Mouse (Mus musculus): Measurements from ENCODE around the gene Gm20517.

Gene Gm20517

GRCm38 (mm10) chr17:47672311-47673111 is 61.1 kb downstream of the Gm20517 start:
- in situ Hi-C loops (cut with MboI, MseI), result no loop called here

DNA sequence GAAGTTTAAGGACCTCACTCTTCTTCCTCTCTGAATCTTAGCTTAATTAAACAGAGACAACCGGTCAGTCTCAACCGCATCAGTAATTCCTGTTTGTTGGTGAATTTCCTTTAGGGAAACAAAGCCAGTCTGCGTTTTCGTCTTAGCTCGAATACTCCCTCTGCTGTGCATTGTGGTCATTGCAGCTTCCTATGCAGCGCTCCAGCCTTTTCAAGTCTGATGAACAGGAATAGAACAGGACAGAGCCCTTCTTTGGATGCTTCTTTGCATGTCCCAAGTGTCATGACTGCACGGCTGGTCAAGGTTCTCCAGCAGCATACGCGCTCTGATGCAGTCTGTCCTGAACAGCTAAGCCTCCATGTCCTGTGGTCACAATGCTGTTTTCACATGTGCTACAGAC is 65.2 kb downstream of the Gm20517 start:
- in situ Hi-C loops (cut with MboI, MseI), result no loop called here

DNA sequence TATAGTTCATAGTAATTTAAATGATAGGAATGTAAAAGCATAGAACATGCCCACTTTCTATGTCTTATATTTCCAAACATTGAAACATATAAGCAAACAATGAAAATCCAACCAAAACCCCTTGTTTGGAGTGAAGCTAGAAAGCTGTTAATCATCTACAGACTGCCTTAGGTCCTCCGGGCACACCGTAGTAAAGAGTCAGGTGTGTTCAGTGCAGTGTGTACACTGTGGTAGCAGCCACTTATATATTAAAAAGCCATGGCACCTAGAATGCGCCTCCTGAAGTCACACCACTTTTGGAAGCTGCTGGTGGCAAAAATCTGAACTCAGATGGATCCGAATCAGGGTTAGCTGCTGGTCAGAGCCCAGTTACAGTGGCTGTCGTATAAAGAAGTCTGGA is 66.8 kb downstream of the Gm20517 start:
- in situ Hi-C loops (cut with MboI, MseI), result no loop called here

- in situ Hi-C loops (cut with MboI, MseI), result no loop called here
These were observed 67.3 kb downstream of the Gm20517 start for GRCm38 (mm10) chr17:47678702-47679101.

DNA sequence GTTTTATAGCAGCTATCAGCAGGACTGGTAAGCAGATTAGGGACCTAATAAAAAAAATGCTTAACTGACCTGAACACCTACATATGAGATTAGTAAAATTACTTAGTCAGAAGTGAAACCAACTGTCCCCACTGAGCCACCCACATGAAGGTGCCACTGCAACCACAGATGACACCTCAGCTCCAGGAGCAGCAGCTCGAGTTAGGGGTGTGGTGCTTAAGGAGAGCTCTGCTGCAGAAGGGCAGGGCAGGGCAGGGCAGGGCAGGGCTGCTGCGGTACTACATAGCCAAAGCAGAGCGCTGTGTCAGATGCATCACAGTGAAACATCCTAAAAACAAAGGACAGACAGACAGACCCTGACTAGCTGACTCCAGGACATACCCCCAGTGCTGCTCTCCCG is 71.4 kb downstream of the Gm20517 start:
- in situ Hi-C loops (cut with MboI, MseI), result no loop called here

GRCm38 (mm10) chr17:47687409-47688343 is 76.3 kb downstream of the Gm20517 start:
- in situ Hi-C loops (cut with MboI, MseI), result no loop called here

DNA sequence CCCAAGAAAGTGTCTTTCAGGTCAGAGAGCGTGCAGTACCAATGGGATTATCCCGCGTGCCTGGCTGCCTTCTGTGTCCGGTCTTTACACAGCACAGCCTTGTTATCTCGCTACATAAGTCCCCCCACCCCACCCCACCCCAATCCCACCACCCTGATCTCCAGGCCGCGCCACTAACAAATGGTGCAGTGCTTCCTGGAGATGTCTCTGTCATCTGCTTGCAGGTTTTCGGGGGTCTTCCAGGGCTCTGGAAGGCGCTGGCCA is 76.9 kb downstream of the Gm20517 start, which contains the start of gene Tomm6:
TSS of gene Tomm6 (minus strand) at position 43 of the 264 bp plus-strand sequence.
- in situ Hi-C loops (cut with MboI, MseI), result no loop called here

- in situ Hi-C loops (cut with MboI, MseI), result no loop called here
These were observed 77.5 kb downstream of the Gm20517 start, which contains the start of gene Frs3 for GRCm38 (mm10) chr17:47688608-47689575. Frs3 (plus strand) TSS chr17:47689030.

DNA sequence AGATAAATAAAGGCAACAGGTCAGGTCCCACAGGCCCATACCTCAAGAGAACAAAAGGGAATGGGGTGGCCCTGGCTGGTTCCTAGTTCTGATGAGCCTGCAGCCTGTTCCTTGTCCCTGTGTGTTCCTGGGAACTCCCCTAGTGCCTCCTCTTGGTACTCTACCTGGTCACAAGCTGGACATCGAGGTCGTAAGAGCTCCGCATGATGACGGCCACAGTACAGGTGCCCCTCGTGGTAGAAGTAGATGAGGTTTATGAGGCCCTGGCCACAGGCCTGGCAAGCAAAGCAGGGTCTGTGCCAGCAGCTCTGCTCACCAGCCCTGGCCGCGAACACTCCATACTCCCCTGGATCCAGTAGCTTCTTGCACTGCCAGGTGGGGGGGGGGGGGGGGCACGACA is 78.5 kb downstream of the Gm20517 start:
- in situ Hi-C loops (cut with MboI, MseI), result loop anchor here (5.0 kb wide), 2 partner anchors 53 to 183 kb away; partner anchors contain the start of gene Ccnd3

- in situ Hi-C loops (cut with MboI, MseI), result loop anchor here (5.0 kb wide), 2 partner anchors 54 to 184 kb away; partner anchors contain the start of gene Ccnd3
These were observed 80.3 kb downstream of the Gm20517 start for GRCm38 (mm10) chr17:47691650-47692049.

- in situ Hi-C loops (cut with MboI, MseI), result loop anchor here (5.0 kb wide), 2 partner anchors 57 to 187 kb away; partner anchors contain the start of gene Ccnd3
These were observed 82.5 kb downstream of the Gm20517 start for GRCm38 (mm10) chr17:47693671-47694441.

DNA sequence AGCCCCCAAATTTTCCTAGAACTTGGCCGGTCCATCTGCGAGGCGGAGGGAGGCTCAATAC is 82.9 kb downstream of the Gm20517 start, which contains the start of gene Gm21981:
TSS of gene Gm21981 (minus strand) at position 14 of the 61 bp plus-strand sequence.
- in situ Hi-C loops (cut with MboI, MseI), result loop anchor here (5.0 kb wide), 2 partner anchors 57 to 187 kb away; partner anchors contain the start of gene Ccnd3

DNA sequence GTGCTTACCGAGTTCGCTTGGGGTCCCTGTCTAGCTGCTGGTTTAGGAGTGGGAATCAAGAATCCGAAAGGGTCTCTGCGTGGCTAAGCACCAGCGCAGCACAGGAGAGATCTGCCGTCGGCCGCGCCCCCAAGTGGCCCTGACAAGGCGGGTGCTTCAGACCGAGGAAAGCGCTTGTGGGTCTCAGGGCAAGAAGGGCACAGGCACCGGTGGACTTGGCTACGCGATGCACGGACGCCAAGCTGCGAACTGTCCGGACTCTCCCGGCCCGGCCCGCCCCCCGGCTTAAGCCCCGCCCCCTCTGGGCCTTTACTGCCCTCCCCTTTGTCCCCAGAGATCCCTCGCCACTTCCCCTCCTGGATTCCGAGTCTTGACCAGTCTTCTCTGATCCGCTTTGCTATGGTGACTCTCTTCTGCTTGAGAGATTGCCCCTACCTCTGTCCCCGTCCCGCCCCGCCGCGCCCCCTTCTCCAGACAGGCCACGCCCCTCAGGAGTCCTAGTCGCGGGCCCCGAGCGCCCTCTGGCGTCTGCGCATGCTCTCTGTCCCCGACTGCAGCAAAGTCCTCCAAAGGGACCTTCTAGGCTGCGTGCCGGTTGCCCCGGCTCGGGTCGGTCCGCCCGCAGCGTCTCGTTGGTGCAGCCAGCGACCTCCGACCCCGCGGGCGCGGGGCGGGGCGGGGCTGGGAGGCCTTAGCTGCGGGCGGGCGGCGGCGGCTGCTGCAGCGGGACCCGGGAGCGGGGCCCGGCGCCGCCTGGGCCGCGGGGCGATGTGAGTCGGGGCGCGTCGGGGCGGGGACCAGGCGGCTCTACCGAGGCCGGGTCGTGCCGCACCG is 83.3 kb downstream of the Gm20517 start, which contains the start of gene Prickle4:
TSS of gene Prickle4 (minus strand) at position 234 of the 834 bp plus-strand sequence.
- in situ Hi-C loops (cut with MboI, MseI), result loop anchor here (5.0 kb wide), 2 partner anchors 57 to 187 kb away; partner anchors contain the start of gene Ccnd3

DNA sequence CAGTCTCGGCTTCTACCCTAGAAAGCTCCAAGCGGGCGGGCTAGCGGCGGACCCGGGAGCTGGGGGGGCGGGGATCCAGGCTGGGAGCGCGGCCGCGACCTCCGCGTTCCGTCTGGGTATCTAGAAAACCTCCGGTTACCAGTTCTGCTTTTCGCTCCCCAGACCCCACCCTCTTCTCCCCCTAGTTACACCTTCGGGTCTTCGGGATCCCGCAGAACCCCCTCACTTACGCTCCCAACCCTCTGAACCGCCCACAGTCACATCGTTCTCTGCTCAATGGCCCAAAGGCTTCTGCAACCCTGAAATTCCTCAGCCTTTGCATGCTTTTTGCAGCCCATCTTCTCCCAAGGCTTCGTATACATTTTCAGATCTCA is 83.9 kb downstream of the Gm20517 start:
- in situ Hi-C loops (cut with MboI, MseI), result no loop called here

DNA sequence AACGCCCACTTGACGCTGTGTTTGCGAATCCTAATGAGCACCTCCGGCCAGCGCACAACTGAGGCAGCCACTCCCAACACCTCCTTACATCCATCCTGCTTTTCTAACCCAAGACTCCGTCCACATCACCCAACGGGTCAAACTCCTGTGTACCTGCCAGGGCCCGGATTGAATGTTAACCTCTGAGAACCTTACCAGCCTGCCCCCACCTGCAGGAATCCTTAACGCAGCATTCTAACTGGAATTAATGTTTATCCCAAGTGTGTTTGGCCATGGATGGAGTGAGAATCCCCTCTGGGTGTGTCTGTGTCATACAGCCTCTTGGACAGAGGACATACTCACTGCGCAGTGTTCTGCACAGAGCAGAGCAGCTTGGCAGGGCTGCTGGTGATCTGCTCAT is 86.8 kb downstream of the Gm20517 start:
- in situ Hi-C loops (cut with MboI, MseI), result no loop called here

DNA sequence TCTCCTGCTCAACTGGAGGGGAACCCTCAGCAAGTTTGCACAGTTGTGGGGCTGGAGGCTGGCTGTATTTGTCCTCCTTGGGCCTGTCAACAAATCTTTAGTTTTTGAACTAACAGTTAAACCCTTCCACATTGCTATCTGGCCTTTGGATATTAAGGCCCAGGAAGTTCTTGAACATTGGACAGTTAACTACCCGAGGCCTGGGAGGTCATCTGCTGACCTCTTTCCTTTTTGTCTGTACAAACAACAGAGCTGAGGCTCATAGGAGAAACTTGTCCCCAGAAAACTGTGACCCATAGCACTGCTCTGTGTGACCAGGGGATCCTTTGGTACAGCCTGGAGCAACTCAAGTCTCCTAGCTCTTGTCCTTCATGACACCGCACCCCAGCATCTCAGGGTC is 87.7 kb downstream of the Gm20517 start:
- in situ Hi-C loops (cut with MboI, MseI), result no loop called here

- in situ Hi-C loops (cut with MboI, MseI), result no loop called here
These were observed 90.4 kb downstream of the Gm20517 start for GRCm38 (mm10) chr17:47701793-47702192.

DNA sequence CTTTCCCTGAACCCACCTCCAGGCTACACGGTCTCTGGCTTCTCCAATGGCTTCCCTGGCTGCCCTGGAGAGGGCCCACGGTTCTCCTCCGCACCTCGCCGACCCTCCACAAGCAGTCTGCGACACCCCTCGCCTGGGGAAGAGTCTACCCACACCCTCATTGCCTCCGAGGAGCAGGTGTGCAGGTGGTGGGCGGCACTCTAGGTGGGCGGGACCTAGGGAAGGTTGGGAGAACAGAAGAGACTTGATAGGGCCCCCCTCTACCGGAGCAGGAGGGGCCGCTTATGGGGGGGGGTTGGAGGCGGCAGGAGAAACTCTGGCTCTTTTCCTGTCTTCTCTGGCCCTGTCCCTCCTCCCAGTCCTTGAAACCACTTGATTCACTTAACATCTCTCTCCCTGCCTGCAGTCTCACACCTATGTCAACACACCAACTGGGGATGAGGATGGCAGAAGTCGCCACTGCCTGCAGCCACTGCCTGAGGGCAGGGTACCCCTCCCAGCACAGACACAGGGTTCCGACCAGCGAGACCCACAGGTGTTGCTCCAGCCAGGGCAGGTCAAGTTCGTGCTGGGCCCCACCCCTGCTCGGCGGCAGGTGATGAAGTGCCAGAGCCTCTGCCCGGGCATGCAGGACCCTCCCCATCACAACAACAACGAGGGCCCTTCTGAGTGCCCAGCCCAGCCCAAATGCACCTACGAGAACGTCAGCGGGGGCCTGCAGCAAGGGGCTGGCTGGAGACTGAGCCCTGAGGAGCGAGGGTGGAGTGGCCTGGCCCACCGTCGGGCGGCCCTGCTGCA is 91.4 kb downstream of the Gm20517 start:
- in situ Hi-C loops (cut with MboI, MseI), result no loop called here

DNA sequence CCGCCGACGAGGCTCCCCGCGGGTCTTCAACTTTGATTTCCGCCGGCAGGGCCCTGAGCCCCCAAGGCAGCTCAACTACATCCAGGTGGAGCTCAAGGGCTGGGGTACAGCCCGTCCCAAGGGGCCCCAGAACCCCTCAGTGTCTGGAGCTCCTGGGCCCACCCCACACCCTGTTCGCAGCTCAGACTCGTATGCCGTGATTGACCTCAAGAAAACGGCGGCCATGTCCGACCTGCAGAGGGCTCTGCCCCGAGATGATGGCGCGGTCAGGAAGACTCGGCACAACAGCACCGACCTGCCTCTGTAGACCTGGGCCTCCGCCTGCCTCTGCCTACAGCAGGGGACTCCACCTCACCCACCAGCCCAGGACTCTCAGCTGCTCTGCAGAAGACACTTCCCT is 92.2 kb downstream of the Gm20517 start:
- in situ Hi-C loops (cut with MboI, MseI), result no loop called here

Measured in regulatory T cell (primary cell).